In genomic region chr14:113627115-113627514, GRCm38 (mm10) we compare ENCODE assay signal across 31 mouse cellular contexts.
DNase-seq lines count a peak whose midpoint lies in the region; ATAC-seq lines count a peak whose summit lies in the region.
"Had no signal": no experiment of that assay in that cellular context is flagged by ENCODE, and none has a peak within 500 bp of the region (broad histone marks: within the 10 kb centered on the region; RNA-seq: fewer than 3 reads in every experiment).

No protein-coding gene starts in this region.

- H3K27me3 ChIP-seq in forebrain, embryonic 14.5 days (replicated peaks; ENCODE audit: control insufficient read depth, insufficient read depth, low read length) = no peaks in the 10 kb centered on the region
- H3K27me3 ChIP-seq in forebrain, embryonic 13.5 days = no peaks in the 10 kb centered on the region
- H3K27me3 ChIP-seq in hindbrain, embryonic 14.5 days (ENCODE audit: control insufficient read depth, insufficient read depth, low read length) = no peaks in the 10 kb centered on the region
- H3K27me3 ChIP-seq: embryonic facial prominence, embryonic 13.5 days; forebrain, embryonic 12.5 days; heart, embryonic 12.5 days; heart, embryonic 15.5 days had no signal

- no peaks in the 10 kb centered on the region for H3K4me1 ChIP-seq in forebrain, embryonic 14.5 days (ENCODE audit: control insufficient read depth, insufficient read depth, low read length)
- H3K4me1 ChIP-seq in forebrain, embryonic 13.5 days = no peaks in the 10 kb centered on the region
- H3K4me1 ChIP-seq in hindbrain, embryonic 14.5 days (replicated peaks; ENCODE audit: control insufficient read depth, insufficient read depth, low read length) = no peaks in the 10 kb centered on the region
- H3K4me1 ChIP-seq: embryonic facial prominence, embryonic 10.5 days; embryonic facial prominence, embryonic 13.5 days; forebrain, embryonic 12.5 days; heart, embryonic 12.5 days; heart, embryonic 15.5 days; hindbrain, embryonic 10.5 days; hindbrain, embryonic 13.5 days had no signal

- H3K9me3 ChIP-seq in forebrain, embryonic 14.5 days (replicated peaks; ENCODE audit: control insufficient read depth, low read length) = no peaks in the 10 kb centered on the region
- H3K9me3 ChIP-seq in forebrain, embryonic 13.5 days (replicated peaks) = no peaks in the 10 kb centered on the region
- H3K9me3 ChIP-seq in hindbrain, embryonic 14.5 days (ENCODE audit: control insufficient read depth, low read length) = no peaks in the 10 kb centered on the region
- H3K9me3 ChIP-seq: embryonic facial prominence, embryonic 10.5 days; embryonic facial prominence, embryonic 13.5 days; forebrain, embryonic 12.5 days; heart, embryonic 12.5 days; heart, embryonic 15.5 days; hindbrain, embryonic 10.5 days; hindbrain, embryonic 13.5 days had no signal

- DNase-seq in forebrain, embryonic 14.5 days (ENCODE audit: low spot score) = no peak
- peak; percentile 9 to 13 for DNase-seq in left cerebral cortex, adult 18-20 months (ENCODE audit: low spot score in 2 of 2)
- DNase-seq in left cerebral cortex, adult 11 months (ENCODE audit: low spot score) = no peak
- DNase-seq in right cerebral cortex, adult 2 months (ENCODE audit: low spot score in 2 of 2) = peak; percentile 25 to 39
- DNase-seq in right cerebral cortex, postnatal 36 days (ENCODE audit: low spot score in 2 of 2) = no peak
- peak; percentile 45 for DNase-seq in brain, adult 2 months (ENCODE audit: low read depth, low spot score)
- no peak for DNase-seq in hindbrain, embryonic 14.5 days (ENCODE audit: low spot score)
- DNase-seq: adrenal gland, adult 2 months; adrenal gland, postnatal 14 days; cerebellum, adult 11-12 months; cerebellum, adult 8-10 months; cerebellum, postnatal 10 days; cerebellum, postnatal 36 days; embryo, embryonic 11 days; forebrain, postnatal 0 days; gastrocnemius, postnatal 25 days; heart, adult 18-20 months; heart, postnatal 10 days; heart, postnatal 36 days had no signal

- ATAC-seq in forebrain, embryonic 14.5 days = peak; percentile 34; the same call in 1 of the 2 replicates
- ATAC-seq in forebrain, embryonic 13.5 days = no peak
- no peak for ATAC-seq in hindbrain, embryonic 14.5 days (ENCODE audit: low FRiP score)
- ATAC-seq: forebrain, postnatal 0 days; hindbrain, postnatal 0 days; inflammation-experienced regulatory T-cells, adult 6 months had no signal

- no peaks in the 10 kb centered on the region for H3K36me3 ChIP-seq in forebrain, embryonic 14.5 days (ENCODE audit: control insufficient read depth, insufficient read depth, low read length)
- no peaks in the 10 kb centered on the region for H3K36me3 ChIP-seq in forebrain, embryonic 13.5 days (ENCODE audit: poor library complexity, severe bottlenecking)
- no peaks in the 10 kb centered on the region for H3K36me3 ChIP-seq in hindbrain, embryonic 14.5 days (replicated peaks; ENCODE audit: control insufficient read depth, insufficient read depth)
- H3K36me3 ChIP-seq: embryonic facial prominence, embryonic 10.5 days; embryonic facial prominence, embryonic 13.5 days; forebrain, embryonic 12.5 days; G1E; heart, embryonic 12.5 days; heart, embryonic 15.5 days; hindbrain, embryonic 10.5 days; hindbrain, embryonic 13.5 days had no signal

- H3K4me3 ChIP-seq in forebrain, embryonic 14.5 days (ENCODE audit: low read depth, low read length) = no peak overlapping the region
- H3K4me3 ChIP-seq in forebrain, embryonic 13.5 days = no peak overlapping the region
- H3K4me3 ChIP-seq in hindbrain, embryonic 14.5 days (replicated peaks; ENCODE audit: low read length) = no peak overlapping the region
- H3K4me3 ChIP-seq: embryonic facial prominence, embryonic 10.5 days; embryonic facial prominence, embryonic 13.5 days; erythroblast, embryonic 14.5 days; forebrain, embryonic 12.5 days; heart, embryonic 12.5 days; heart, embryonic 15.5 days; hindbrain, embryonic 10.5 days; hindbrain, embryonic 13.5 days had no signal

- H3K27ac ChIP-seq in forebrain, embryonic 14.5 days (ENCODE audit: low read depth, low read length) = no peak overlapping the region
- H3K27ac ChIP-seq in forebrain, embryonic 13.5 days = no peak overlapping the region
- H3K27ac ChIP-seq in hindbrain, embryonic 14.5 days = no peak overlapping the region
- H3K27ac ChIP-seq: embryonic facial prominence, embryonic 10.5 days; embryonic facial prominence, embryonic 13.5 days; forebrain, embryonic 12.5 days; heart, embryonic 15.5 days; hindbrain, embryonic 10.5 days; hindbrain, embryonic 13.5 days; hindbrain, postnatal 0 days had no signal

- H3K4me2 ChIP-seq in forebrain, embryonic 14.5 days (ENCODE audit: low read length) = no peak overlapping the region
- H3K4me2 ChIP-seq in forebrain, embryonic 13.5 days = no peak overlapping the region
- no peak overlapping the region for H3K4me2 ChIP-seq in hindbrain, embryonic 14.5 days (replicated peaks)
- H3K4me2 ChIP-seq: embryonic facial prominence, embryonic 13.5 days; forebrain, embryonic 12.5 days; heart, embryonic 12.5 days; heart, embryonic 15.5 days; hindbrain, embryonic 13.5 days had no signal

- 57% methylated on average over 2 of the region's 2 CpGs for WGBS in forebrain, embryonic 14.5 days
- 65% methylated on average over 2 of the region's 2 CpGs for WGBS in forebrain, embryonic 13.5 days
- WGBS in hindbrain, embryonic 14.5 days = 86% methylated on average over 2 of the region's 2 CpGs

- H3K9ac ChIP-seq in forebrain, embryonic 14.5 days (ENCODE audit: low read length) = no peak overlapping the region
- no peak overlapping the region for H3K9ac ChIP-seq in forebrain, embryonic 13.5 days
- no peak overlapping the region for H3K9ac ChIP-seq in hindbrain, embryonic 14.5 days
- H3K9ac ChIP-seq: embryonic facial prominence, embryonic 13.5 days; forebrain, embryonic 12.5 days; forebrain, postnatal 0 days; heart, embryonic 12.5 days; heart, embryonic 15.5 days; hindbrain, embryonic 13.5 days had no signal

Comparison
In these comparisons a context has a peak if more than half of its experiments do, and no peak if none do; other contexts are left out.
1. DNase-seq: peak in left cerebral cortex, adult 18-20 months (2 of 2), right cerebral cortex, adult 2 months (2 of 2) and brain, adult 2 months (single experiment); none in forebrain, embryonic 14.5 days (single experiment), left cerebral cortex, adult 11 months (single experiment), right cerebral cortex, postnatal 36 days (0 of 2) and hindbrain, embryonic 14.5 days (single experiment).